Mouse (Mus musculus) megakaryocyte, adult 5-6 weeks (primary cell): ENCODE measurements around the gene Nod1. TPM values are rescaled to one million over a fixed set of nuclear protein-coding genes. Genes with fewer than 3 reads are reported as not detected.

Experiments used
- ATAC-seq: 2 replicates; pipeline ENCODE4 v1.8.0; 2016; ENCODE audit warnings: mild to moderate bottlenecking, inconsistent platforms; ENCODE audit not compliant: poor library complexity, severe bottlenecking
- total RNA-seq, 2 experiments: library from RNA; stranded (forward) in 1 of 2; stranded (reverse) in 1 of 2; fragments of 153-499, 151-499 nt in 1 of 2; fragments of 221-1000, 200-1000 nt in 1 of 2; gene quantifications; 2 replicates each; pipeline versions ENCODE4 v1.2.3 to v1.2.4; 2015 to 2017

The Nod1 gene
- total RNA-seq (2015), result 10.8 and 11.1 TPM in 2 replicates
- 12.2 and 18.5 TPM in 2 replicates for total RNA-seq (2017)

DNA sequence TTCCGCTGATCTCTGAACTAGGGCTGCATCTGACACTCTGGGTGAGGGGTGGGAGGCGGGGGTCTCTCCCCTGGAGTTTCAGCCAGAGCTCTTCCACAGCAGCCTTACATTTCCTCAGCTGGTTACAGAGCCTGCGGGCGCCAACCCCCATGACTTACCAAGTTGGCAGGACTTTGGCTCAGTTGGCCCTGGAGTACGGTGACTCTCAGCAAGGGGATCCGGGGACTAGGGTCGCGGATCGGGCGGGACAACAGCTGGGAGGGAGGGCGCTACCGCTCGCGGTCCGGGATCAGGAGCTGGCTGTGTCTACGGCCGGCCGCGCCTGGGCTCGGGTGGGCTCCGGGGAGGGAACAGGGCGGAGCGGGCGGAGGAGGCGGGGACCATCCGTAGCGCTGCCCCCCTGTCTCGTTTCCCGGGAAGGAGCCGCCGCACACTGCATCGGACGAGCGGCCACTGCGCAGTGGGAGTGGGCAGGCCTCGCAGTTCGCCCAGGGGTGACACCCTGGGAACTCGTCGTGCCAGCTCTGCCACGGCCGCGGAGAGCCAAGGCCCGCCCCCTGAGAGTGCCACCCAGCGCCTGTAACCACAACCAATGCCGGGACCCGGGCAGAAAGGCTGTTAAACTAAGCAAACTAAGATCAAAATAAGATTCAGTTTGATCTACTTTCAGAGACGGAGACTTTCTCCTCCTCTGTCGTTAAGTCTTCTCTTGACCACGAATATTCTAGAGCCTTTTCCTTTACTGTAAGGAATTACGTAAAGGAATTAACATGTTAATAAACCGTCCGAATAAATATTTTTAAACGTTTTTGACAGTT, at the start of gene Nod1:
TSS of gene Nod1 (minus strand) at position 502 of the 818 bp plus-strand sequence.
- peak; percentile 94 for ATAC-seq

- ATAC-seq, result no peak
Observed at GRCm38 (mm10) chr6:55021806-55022205, 49.4 kb upstream of the Nod1 start.

DNA sequence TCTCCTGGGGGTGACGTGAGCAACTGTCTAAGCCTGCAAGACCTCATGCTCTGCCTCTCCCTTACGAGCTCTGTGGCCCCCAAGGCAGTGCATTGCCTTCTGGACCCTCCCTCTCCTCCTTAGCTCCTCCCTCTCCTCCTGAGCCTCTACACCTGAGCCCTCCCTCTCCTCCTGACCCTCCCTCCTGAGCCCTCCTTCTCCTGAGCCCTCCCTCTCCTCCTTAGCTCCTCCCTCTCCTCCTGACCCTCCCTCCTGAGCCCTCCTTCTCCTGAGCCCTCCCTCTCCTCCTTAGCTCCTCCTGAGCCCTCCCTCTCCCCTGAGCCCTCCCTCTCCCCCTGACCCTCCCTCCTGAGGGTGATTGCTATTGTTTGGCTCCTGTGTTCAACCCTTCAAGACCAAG, 46.0 kb upstream of the Nod1 start:
- ATAC-seq, result no peak

DNA sequence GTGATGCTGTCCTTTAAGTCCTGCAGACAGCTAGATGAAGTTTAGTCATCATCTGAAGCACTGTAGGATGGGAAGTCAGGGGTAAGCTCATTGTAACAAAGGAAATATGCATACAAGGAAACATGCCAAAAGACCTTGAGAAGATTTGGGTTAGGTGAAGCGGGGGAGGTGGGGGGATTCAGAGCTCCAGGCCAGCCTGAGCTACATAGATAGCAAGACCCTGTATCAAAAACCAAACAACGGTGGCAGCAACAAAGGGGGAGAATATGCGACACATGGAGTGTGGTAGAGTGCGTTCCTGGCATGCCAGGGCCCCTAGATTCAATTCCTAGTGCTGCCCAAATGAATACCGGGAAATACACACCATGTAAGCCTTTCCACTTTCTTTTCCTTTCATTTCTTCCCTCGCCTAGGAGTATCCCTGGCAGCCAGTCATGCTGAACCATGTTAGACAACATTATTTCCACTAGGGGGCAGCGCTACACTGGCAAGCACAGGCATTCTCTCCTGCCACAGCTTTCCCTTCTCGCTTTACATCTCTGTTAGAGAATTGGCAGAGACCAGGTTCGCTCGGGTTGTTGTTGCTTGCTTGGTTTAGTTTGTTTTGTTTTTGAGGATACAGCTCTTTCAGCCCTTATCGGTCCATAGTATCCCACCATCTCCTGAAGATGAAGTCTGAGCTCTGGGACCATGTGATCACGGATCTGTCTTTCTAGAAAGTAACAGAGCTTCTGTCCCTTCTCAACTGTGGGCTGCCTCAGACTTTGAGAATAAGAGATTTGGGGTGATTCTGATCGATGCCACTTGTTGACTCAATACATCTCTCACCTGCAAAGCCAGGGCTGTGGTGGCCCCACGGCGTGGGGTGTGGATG, 44.5 kb upstream of the Nod1 start:
- peak; percentile 80 for ATAC-seq

GRCm38 (mm10) chr6:55016236-55016635, 43.8 kb upstream of the Nod1 start:
- ATAC-seq, result peak; percentile 74

GRCm38 (mm10) chr6:55014184-55014583, 41.8 kb upstream of the Nod1 start:
- ATAC-seq, result no peak

- no peak for ATAC-seq
Observed at GRCm38 (mm10) chr6:55012516-55012915, 40.1 kb upstream of the Nod1 start.

DNA sequence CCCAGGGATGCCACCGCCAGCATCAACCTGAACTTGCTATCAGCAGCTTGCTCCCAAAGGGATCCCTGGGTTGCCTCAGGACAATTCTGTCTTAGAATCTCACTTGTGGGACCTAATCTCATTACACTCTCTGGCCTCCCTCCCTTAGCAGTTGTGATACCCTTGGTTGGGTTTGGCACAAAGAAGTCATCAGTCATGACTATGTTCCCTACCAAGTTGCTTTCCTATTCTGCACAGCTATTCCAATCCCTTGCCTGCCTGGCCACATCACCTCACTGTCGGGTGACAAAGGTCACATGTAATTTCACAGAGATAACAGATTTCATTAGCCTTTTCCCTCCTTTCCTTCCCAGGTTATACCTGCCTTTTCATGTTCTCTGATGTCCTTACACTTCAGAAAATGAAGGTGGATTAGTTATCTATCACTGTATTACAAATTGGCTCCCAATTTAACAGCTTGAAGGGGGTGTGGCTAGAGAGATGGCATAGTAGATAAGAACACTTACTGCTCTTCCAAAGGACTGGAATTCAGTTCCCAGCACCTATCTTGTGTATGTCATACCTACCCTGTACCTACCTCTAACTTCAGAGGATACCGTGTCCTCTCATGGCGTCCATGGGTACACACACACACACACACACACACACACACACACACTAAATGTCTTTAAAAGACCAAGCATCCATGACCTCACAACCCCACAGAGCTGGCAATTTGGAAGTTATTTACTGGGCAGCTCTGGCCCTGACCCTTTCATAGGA, 38.1 kb upstream of the Nod1 start:
- no peak for ATAC-seq

DNA sequence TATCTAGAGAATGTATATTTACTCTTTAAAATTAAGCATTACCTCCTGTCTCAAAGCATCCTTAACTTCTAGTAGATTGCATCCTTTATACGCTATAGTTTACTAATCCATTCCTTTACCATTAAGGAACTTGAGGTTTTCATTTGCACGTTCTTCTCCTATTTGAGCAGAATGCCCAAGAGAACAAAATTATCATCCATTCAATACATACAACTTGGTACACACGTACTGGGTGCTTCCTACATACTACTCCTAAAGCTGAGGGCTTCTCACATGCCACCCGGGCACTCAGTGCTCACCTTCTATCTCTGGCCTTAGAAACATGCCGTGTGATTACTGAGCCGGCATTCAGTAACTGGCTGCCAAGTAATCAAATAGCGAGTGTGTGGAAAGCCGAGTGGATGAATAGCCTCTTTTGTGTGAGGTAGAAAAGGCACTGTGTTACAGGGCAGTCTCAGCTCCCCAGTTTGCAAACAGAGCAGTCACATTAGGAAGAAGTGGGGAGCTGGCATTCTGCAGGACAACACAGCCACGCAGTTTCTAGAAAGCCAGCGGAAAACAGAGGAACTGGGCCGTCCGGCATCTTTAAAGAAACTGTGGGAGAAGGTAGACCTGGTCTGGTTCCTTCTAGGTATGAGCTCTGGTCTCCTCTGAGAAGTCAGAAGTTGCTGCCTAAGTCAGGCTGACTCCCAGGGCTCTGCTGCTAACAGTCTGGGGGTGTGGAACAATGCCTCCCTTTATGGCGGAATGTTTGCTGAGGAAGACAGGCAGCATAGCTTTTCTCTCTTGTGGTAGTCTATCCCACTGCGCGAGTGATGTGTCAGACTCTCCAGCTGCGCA, 37.2 kb upstream of the Nod1 start:
- no peak for ATAC-seq

DNA sequence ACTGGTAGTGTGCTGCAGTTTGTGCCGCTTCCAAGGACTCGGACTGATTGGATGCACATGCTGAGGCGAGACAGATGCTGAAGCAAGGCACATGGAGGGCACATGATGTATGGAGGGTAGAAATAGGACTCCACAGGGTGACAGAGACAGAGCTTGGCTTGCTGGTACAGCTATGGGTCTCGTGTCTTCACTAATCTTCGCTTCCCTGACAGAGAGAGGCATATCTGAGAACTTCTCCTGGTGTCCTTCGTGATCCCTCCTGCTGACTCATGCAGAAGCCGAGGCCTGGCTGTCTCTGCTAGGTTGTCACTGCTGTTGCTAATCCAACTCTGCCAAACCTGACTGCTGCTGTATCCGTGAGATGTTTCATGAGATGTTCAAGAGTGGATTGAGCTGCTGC, 36.0 kb upstream of the Nod1 start:
- ATAC-seq, result no peak

- ATAC-seq, result no peak
Observed at GRCm38 (mm10) chr6:55003559-55003958, 31.1 kb upstream of the Nod1 start.

DNA sequence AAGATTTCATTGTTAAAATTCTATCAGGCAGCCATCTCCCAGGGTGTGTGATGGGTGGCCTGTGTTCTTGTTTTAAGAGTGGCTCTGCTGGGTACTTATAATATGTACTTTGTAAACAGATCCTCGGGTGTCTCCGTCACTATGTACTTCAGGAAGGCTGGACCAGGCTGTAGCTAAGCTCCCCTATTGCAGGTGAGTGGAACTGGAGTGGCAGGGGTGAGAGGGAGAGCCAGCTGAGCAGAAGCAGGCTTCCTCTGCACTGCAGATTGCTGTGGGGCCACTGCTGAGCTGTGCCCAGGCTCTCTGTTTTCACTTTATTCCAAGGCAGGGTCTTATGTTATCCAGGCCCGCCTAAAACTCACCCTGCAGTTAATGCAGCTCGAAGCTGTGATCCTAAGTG, 30.0 kb upstream of the Nod1 start:
- no peak for ATAC-seq

GRCm38 (mm10) chr6:55001320-55001719, 28.9 kb upstream of the Nod1 start:
- no peak for ATAC-seq

GRCm38 (mm10) chr6:54997726-54998125, 25.3 kb upstream of the Nod1 start:
- ATAC-seq, result no peak

DNA sequence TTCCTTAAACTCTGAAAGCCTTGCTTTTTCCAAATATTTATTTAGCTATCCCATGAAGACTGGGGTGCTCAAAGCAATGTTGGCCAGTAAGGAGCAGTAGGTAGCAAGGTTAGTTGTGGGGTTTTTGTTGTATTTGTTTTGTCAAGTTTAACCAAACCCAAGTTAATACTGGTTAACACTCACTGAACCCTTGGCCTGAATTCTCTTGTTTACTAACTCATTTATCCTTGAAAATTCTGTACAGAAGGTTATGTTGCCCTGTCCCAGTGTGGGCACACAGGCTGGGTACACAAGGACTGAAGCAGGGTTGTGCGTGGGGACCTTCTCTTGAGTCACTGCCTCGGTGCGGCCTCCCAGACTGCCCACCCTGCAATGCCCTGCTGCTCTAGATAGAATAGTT, 23.9 kb upstream of the Nod1 start:
- no peak for ATAC-seq

- peak; percentile 97 for ATAC-seq
Observed at GRCm38 (mm10) chr6:54992734-54993260, 20.4 kb upstream of the Nod1 start, which contains the start of gene Ggct. Ggct (minus strand) TSS chr6:54992950.

DNA sequence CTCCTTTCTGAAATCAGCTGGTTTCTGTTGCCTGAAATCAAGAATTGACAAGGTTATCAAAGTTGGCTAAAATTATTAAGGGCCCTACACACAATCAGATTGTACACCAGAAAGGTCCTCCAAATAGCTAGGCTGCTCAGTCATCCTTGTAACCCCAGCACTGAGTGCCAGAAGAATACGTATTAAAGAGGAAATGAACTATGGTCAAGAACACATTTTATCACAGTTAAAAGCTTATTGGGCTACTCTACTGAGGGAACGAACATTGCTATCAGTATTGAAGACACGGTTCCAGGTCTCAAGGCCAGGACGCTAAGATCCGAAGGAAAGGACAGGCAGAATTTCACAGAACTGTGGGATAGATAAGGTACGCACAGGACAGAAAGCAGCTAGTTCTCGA, 19.7 kb upstream of the Nod1 start:
- ATAC-seq, result no peak

DNA sequence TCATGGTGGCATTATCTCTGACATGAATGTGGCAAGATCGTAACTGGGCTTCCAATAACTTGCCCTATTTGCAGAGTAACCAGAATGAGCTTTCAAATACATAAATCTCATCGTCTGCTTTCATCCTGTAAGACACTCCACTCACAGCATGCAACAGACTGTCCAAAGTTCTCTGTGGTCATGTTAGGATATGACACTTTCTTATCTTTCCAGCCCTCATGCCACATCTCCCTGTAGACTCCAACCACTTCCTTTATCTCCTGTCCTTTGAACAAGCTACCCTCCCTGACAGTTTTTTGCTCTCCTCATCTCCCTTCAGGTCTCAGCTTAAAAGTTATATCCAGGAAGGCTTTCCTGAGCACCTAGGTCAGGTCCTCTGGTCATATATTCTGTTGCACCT, 18.8 kb upstream of the Nod1 start:
- no peak for ATAC-seq

DNA sequence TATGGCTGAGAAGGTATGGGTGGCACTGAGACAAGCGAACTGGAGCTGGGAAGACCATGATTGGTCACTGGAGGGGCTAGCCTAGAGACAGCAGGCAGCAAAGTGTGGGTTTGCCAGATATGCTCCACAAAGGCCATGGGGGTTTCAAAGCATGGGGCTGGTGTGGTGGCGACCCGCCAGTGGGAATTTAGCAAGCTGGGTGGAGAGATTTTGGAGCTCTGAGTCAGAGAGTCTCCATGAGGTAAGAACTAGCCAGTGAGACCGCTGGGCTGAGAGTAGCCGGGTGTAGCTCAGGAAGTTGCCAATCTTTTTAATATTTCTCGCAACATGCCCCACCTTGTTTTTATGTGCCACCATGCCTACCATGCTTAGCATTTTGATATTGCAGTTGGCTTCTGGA, 15.7 kb upstream of the Nod1 start:
- ATAC-seq, result no peak

DNA sequence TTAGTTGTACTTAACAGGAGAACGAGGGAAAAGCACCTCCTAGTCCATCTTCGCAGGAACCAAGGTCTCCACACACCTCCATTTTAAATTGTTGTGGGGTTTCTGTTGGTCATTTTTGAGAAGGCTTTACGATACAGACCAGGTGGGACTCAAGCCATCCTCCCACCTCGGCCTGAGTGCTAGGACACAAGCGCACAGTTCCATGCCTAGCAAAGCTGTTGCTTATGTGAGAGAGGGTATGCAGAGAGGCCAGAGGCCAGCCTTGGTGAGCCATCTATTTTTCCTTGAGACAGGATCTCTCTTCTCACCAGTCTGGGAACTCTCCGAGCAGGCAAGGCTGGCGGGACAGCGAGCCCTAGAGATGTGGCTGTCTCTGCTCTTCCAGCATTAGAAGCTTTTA, 11.7 kb upstream of the Nod1 start:
- no peak for ATAC-seq
